Mouse (Mus musculus) MEL (cell line): ENCODE data around the gene Arhgef1. TPM values are rescaled to one million over a fixed set of nuclear protein-coding genes. Genes with fewer than 3 reads are reported as not detected.
A peak's percentile ranks its signal among the peaks of the same experiment; 100 is the strongest.

Experiments used
- DNase-seq: peaks from one replicate; pipeline ENCODE4 v3.0.0; 2011; ENCODE audit warnings: low read depth, low spot score
- H3K27ac ChIP-seq: 2 replicates; pipeline ENCODE4 v1.5.1; 2012; ENCODE audit warnings: low read depth, mild to moderate bottlenecking, control low read depth, low read length, moderate library complexity; ENCODE audit not compliant: control insufficient read depth
- H3K27me3 ChIP-seq, 2 experiments: fragments of 150-350 bp in 1 of 2; sonication (generic) in 1 of 2; 2 replicates each; pipeline ENCODE4 v1.6.1; 2012; ENCODE audit warnings: low read length in 2 of 2, mild to moderate bottlenecking in 2 of 2, improper control_type of control experiment in 1 of 2, moderate library complexity in 1 of 2; ENCODE audit not compliant: insufficient read depth in 2 of 2, control insufficient read depth in 1 of 2
- H3K36me3 ChIP-seq, 2 experiments: 2 replicates each; pipeline ENCODE4 v1.6.1; 2012 to 2014; ENCODE audit warnings: low read length in 2 of 2, improper control_type of control experiment in 1 of 2, inconsistent platforms in 1 of 2, mild to moderate bottlenecking in 1 of 2; ENCODE audit not compliant: insufficient read depth in 2 of 2, control insufficient read depth in 1 of 2
- H3K4me1 ChIP-seq, 2 experiments: fragments of 150-350 bp in 1 of 2; sonication (generic) in 1 of 2; 2 replicates each; pipeline ENCODE4 v1.6.1; 2012; ENCODE audit warnings: low read length in 2 of 2, improper control_type of control experiment in 1 of 2, mild to moderate bottlenecking in 1 of 2; ENCODE audit not compliant: insufficient read depth in 2 of 2, control insufficient read depth in 1 of 2
- H3K4me3 ChIP-seq, 2 experiments: fragments of 150-350 bp in 1 of 2; sonication (generic) in 1 of 2; 2 replicates each; pipeline ENCODE4 v1.5.1; 2012; ENCODE audit warnings: low read depth in 2 of 2, low read length in 2 of 2, mild to moderate bottlenecking in 2 of 2, moderate library complexity in 2 of 2, control low read depth in 1 of 2, improper control_type of control experiment in 1 of 2; ENCODE audit not compliant: control insufficient read depth in 1 of 2, insufficient read depth in 1 of 2
- H3K79me2 ChIP-seq: 2 replicates; pipeline ENCODE4 v1.6.1; 2012; ENCODE audit warnings: mild to moderate bottlenecking, low read length, moderate library complexity; ENCODE audit not compliant: control insufficient read depth, poor library complexity, insufficient read depth
- H3K9ac ChIP-seq: 2 replicates; pipeline ENCODE4 v1.6.1; 2012; ENCODE audit warnings: low read depth, mild to moderate bottlenecking, control low read depth, low read length, moderate library complexity; ENCODE audit not compliant: control insufficient read depth, poor library complexity, severe bottlenecking
- H3K9me3 ChIP-seq: fragments of 150-350 bp; sonication (generic); replicated peaks from 2 replicates; pipeline ENCODE4 v1.6.1; 2012; ENCODE audit warnings: mild to moderate bottlenecking, low read length, improper control_type of control experiment, moderate library complexity; ENCODE audit not compliant: insufficient read depth
- CHD2 ChIP-seq: IDR thresholded peaks from 2 replicates; pipeline ENCODE4 v1.6.1; 2011; ENCODE audit warnings: low read length, improper control_type of control experiment
- CTCF ChIP-seq, 3 experiments: IDR thresholded peaks in 2 of 3; conservative IDR thresholded peaks in 1 of 3; 2 replicates each; pipeline ENCODE4 v1.5.1; 2011 to 2012; ENCODE audit warnings: low read length in 3 of 3, low read depth in 2 of 3, mild to moderate bottlenecking in 2 of 3, improper control_type of control experiment in 1 of 3, inconsistent platforms in 1 of 3, mixed read lengths in 1 of 3, moderate library complexity in 1 of 3; ENCODE audit not compliant: control insufficient read depth in 1 of 3, insufficient read depth in 1 of 3, poor library complexity in 1 of 3, severe bottlenecking in 1 of 3
- E2F4 ChIP-seq: IDR thresholded peaks from 2 replicates; pipeline ENCODE4 v1.6.1; 2011; ENCODE audit warnings: low read depth, low read length, improper control_type of control experiment, borderline replicate concordance
- ETS1 ChIP-seq: IDR thresholded peaks from 2 replicates; pipeline ENCODE4 v1.6.1; 2012; ENCODE audit warnings: low read depth, mild to moderate bottlenecking, inconsistent platforms, low read length, improper control_type of control experiment, moderate library complexity
- GABPA ChIP-seq: IDR thresholded peaks from 2 replicates; pipeline ENCODE4 v1.6.1; 2012; ENCODE audit warnings: low read depth, mild to moderate bottlenecking, inconsistent platforms, low read length, improper control_type of control experiment, moderate library complexity
- JUND ChIP-seq: IDR thresholded peaks from 2 replicates; pipeline ENCODE4 v1.6.1; 2011; ENCODE audit warnings: low read depth, mild to moderate bottlenecking, improper control_type of control experiment, low read length
- MAZ ChIP-seq: IDR thresholded peaks from 2 replicates; pipeline ENCODE4 v1.6.1; 2012; ENCODE audit warnings: low read depth, mild to moderate bottlenecking, inconsistent platforms, low read length, improper control_type of control experiment
- MXI1 ChIP-seq: IDR thresholded peaks from 2 replicates; pipeline ENCODE4 v1.6.1; 2011; ENCODE audit warnings: mild to moderate bottlenecking, low read depth, low read length, improper control_type of control experiment
- MYB ChIP-seq: IDR thresholded peaks from 2 replicates; pipeline ENCODE4 v1.6.1; 2011; ENCODE audit warnings: mild to moderate bottlenecking, low read depth, low read length, improper control_type of control experiment
- MYC ChIP-seq: IDR thresholded peaks from 2 replicates; pipeline ENCODE4 v1.6.1; 2011; ENCODE audit warnings: low read depth, mild to moderate bottlenecking, low read length, improper control_type of control experiment, moderate library complexity
- NRF1 ChIP-seq: IDR thresholded peaks from 2 replicates; pipeline ENCODE4 v1.6.1; 2014; ENCODE audit warnings: low read depth, mild to moderate bottlenecking, inconsistent platforms, low read length, improper control_type of control experiment, moderate library complexity; ENCODE audit not compliant: poor library complexity, insufficient read depth, severe bottlenecking
- POLR2A ChIP-seq, 2 experiments: IDR thresholded peaks; 2 replicates each; pipeline ENCODE4 v1.6.1; 2011 to 2012; ENCODE audit warnings: low read length in 2 of 2, mild to moderate bottlenecking in 2 of 2, control low read depth in 1 of 2, improper control_type of control experiment in 1 of 2, low read depth in 1 of 2, moderate library complexity in 1 of 2; ENCODE audit not compliant: control insufficient read depth in 1 of 2, insufficient read depth in 1 of 2, poor library complexity in 1 of 2
- POLR2AphosphoS2 ChIP-seq: IDR thresholded peaks from 2 replicates; pipeline ENCODE4 v1.6.1; 2011; ENCODE audit warnings: low read length, improper control_type of control experiment
- RAD21 ChIP-seq: IDR thresholded peaks from 2 replicates; pipeline ENCODE4 v1.6.1; 2011; ENCODE audit warnings: mild to moderate bottlenecking, low read depth, low read length, improper control_type of control experiment
- RCOR1 ChIP-seq: IDR thresholded peaks from 2 replicates; pipeline ENCODE4 v1.6.1; 2012; ENCODE audit warnings: low read depth, mild to moderate bottlenecking, inconsistent platforms, low read length, improper control_type of control experiment
- SMC3 ChIP-seq: IDR thresholded peaks from 2 replicates; pipeline ENCODE4 v1.6.1; 2011; ENCODE audit warnings: low read depth, low read length, improper control_type of control experiment
- TAL1 ChIP-seq: IDR thresholded peaks from 2 replicates; pipeline ENCODE4 v1.6.1; 2012; ENCODE audit warnings: mild to moderate bottlenecking, inconsistent platforms, low read length, moderate library complexity, mixed read lengths
- TBP ChIP-seq: IDR thresholded peaks from 2 replicates; pipeline ENCODE4 v1.8.0; 2011; ENCODE audit warnings: low read depth, low read length, improper control_type of control experiment
- USF2 ChIP-seq, 2 experiments: IDR thresholded peaks; 2 replicates each; pipeline ENCODE4 v1.6.1; 2011 to 2012; ENCODE audit warnings: improper control_type of control experiment in 2 of 2, low read length in 2 of 2, borderline replicate concordance in 1 of 2, inconsistent platforms in 1 of 2, low read depth in 1 of 2, mild to moderate bottlenecking in 1 of 2; ENCODE audit not compliant: insufficient read depth in 1 of 2
- ZC3H11A ChIP-seq: IDR thresholded peaks from 2 replicates; pipeline ENCODE4 v1.6.1; 2012; ENCODE audit warnings: low read depth, mild to moderate bottlenecking, inconsistent platforms, low read length, improper control_type of control experiment
- ZMIZ1 ChIP-seq: IDR thresholded peaks from 2 replicates; pipeline ENCODE4 v1.6.1; 2012; ENCODE audit warnings: low read depth, mild to moderate bottlenecking, inconsistent platforms, low read length, improper control_type of control experiment, moderate library complexity
- ZNF384 ChIP-seq: IDR thresholded peaks from 2 replicates; pipeline ENCODE4 v1.6.1; 2012; ENCODE audit warnings: low read depth, mild to moderate bottlenecking, inconsistent platforms, low read length, improper control_type of control experiment
- polyA plus RNA-seq, 2 experiments: library from polyadenylated mRNA; stranded (reverse) in 1 of 2; unstranded in 1 of 2; fragments of >175 nt in 1 of 2; fragments of >200 nt in 1 of 2; gene quantifications; 2 replicates each; pipeline versions ENCODE4 v1.2.1 to v1.2.4; 2012; ENCODE audit warnings: low replicate concordance in 2 of 2, low read depth in 1 of 2; ENCODE audit not compliant: insufficient read length in 2 of 2, insufficient read depth in 1 of 2, missing spikeins in 1 of 2
- total RNA-seq: library from RNA; depleted of rRNA; stranded (reverse); fragments of 300-350 nt; gene quantifications from 2 replicates; pipeline ENCODE4 v1.2.3, GENCODE M21; 2012

Arhgef1 gene
- total and polyA plus RNA-seq, 3 experiments: 53.3 to 163 TPM; not detected in 1

- peak; percentile 51 to 73 (median 70); a peak in 5 of 6 replicates for TF ChIP-seq CTCF (IDR thresholded peaks at IDR 0.05 in 2 of 3, conservative IDR thresholded peaks at IDR 0.05 in 1 of 3; ENCODE audit: control insufficient read depth in 1 of 3, insufficient read depth in 1 of 3, low read depth in 2 of 3, low read length in 3 of 3, poor library complexity in 1 of 3, severe bottlenecking in 1 of 3)
- TF ChIP-seq MYB: no peak
- no peak for TF ChIP-seq NRF1
- no peak for TF ChIP-seq MXI1
- peak; percentile 43 for TF ChIP-seq RAD21
- TF ChIP-seq TAL1: no peak
- peak; percentile 76 for TF ChIP-seq SMC3
- TF ChIP-seq ETS1: no peak
- no peak for TF ChIP-seq CHD2
Measured at GRCm38 (mm10) chr7:24904936-24905335, 2.2 kb downstream of the Arhgef1 start (continued).

GRCm38 (mm10) chr7:24906551-24906950 lies 3.8 kb downstream of the Arhgef1 start:
- Histone ChIP-seq H3K36me3 (peaks cover 3 to 19% of the 10 kb centered on the region in 2 experiments), H3K27ac (no peak overlapping the region), H3K4me1 (peaks cover 0 to 27% of the 10 kb centered on the region in 2 experiments; a peak in 2 of 4 replicates), H3K9ac (no peak overlapping the region), H3K9me3 (no peaks in the 10 kb centered on the region), H3K4me3 (no peak overlapping the region), H3K79me2 (peaks cover 28% of the 10 kb centered on the region), H3K27me3 (no peaks in the 10 kb centered on the region)
- no peak for DNase-seq
- TF ChIP-seq ZNF384 (no peak), ETS1 (no peak), USF2 (IDR thresholded peaks at IDR 0.05; ENCODE audit: borderline replicate concordance in 1 of 2, insufficient read depth in 1 of 2, low read depth in 1 of 2, low read length in 2 of 2) (no peak), ZMIZ1 (no peak), MAZ (no peak), POLR2AphosphoS2 (no peak), TBP (no peak), GABPA (no peak), NRF1 (no peak), JUND (no peak), ZC3H11A (no peak), POLR2A (IDR thresholded peaks at IDR 0.05; ENCODE audit: control insufficient read depth in 1 of 2, insufficient read depth in 1 of 2, low read depth in 1 of 2, low read length in 2 of 2, poor library complexity in 1 of 2) (no peak), RCOR1 (no peak), TAL1 (no peak), MYC (no peak), E2F4 (no peak), RAD21 (no peak)
